Mouse (Mus musculus): Measurements from ENCODE around the gene Atox1. TPM values are rescaled to one million over a fixed set of nuclear protein-coding genes. Genes with fewer than 3 reads are reported as not detected.
"Not testable (repeated sequence)": the region's sequence is repeated elsewhere in the genome, so short reads cannot be mapped to it uniquely, and the experiment has no call there.

Atox1 gene
- total RNA-seq, 2 experiments from 2014 or later, result 88.4 to 92.4 TPM

- Histone ChIP-seq H3K4me3 (no peak overlapping the region; the same call in 1 of the 2 replicates), H3K27ac (peak overlapping the region; percentile 3; the same call in 1 of the 2 replicates)
- no peak for TF ChIP-seq CTCF (conservative IDR thresholded peaks at IDR 0.05)
- DNase-seq (ENCODE audit: low spot score in 2 of 2), result no peak
Observed at GRCm38 (mm10) chr11:55416609-55417265, 44.3 kb downstream of the Atox1 start.

GRCm38 (mm10) chr11:55415731-55416130 lies 45.3 kb downstream of the Atox1 start:
- H3K27ac ChIP-seq; DNase-seq (ENCODE audit: low spot score in 2 of 2); H3K4me3 ChIP-seq: not testable (repeated sequence)

DNA sequence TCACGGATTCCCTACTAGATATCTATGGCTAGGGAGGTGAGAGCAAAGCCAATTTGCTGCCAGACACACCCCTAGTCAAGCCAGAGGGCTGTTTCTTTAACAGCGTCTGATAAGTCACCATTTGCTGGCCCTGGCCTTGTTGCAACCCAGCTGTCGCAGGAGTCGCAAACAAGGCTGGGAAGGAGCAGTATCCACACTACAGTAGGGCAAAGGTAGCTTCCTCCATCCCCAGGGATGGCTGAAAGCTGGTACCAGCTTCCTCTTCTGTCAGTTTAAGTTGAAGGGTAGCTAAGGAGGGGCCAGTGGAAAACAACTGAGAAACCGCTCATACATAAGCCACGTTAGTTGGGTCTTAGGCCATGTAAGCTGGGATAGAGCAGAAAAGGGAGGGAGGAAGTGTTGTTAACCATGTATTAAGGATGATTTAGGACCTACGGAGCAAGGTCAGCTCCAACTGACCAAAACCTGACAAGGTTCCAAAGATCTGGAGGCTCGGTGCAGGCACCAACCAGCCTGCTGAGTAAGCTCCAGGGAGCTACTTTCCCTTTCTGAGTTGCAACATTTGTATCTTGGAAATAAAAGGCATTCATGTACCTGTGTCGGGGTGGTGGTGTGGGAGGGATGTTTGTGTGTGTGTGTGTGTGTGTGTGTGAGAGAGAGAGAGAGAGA lies 45.9 kb downstream of the Atox1 start:
- DNase-seq (ENCODE audit: low spot score in 2 of 2), result no peak

DNA sequence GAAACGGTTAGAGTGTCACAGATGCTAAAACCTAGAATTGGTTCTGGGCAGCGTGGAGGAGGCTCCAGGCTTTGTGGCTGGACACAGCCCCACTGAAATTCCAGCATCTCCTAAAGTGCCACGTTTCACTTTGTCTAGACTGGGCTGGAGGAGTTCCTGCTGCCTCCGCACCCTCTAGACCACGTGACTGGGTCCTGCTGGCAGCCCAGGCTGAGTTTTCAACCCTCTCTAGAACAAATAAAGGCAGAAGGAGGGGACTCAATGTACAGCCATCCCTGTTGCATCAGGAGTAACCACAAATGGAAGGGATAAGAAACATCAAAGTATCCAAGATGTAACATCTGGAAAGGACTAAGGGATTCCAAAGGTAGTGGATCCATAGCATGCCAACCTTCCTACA lies 46.7 kb downstream of the Atox1 start:
- TF ChIP-seq CTCF (conservative IDR thresholded peaks at IDR 0.05), result no peak
- H3K4me3 ChIP-seq, result no peak overlapping the region
- no peak for DNase-seq (ENCODE audit: low spot score in 2 of 2)
- H3K27ac ChIP-seq, result peak overlapping the region; percentile 53; the same call in 1 of the 2 replicates

More for the DNA sequence above, 45.9 kb downstream of the Atox1 start:
- Histone ChIP-seq H3K27ac (peak overlapping the region; percentile 53; the same call in 1 of the 2 replicates), H3K4me3 (peak overlapping the region; percentile 2; the same call in 1 of the 2 replicates)
- no peak for TF ChIP-seq CTCF (conservative IDR thresholded peaks at IDR 0.05)

GRCm38 (mm10) chr11:55413416-55413796 lies 47.6 kb downstream of the Atox1 start:
- DNase-seq (ENCODE audit: low spot score in 2 of 2), result no peak
- no peak for TF ChIP-seq CTCF (conservative IDR thresholded peaks at IDR 0.05)
- Histone ChIP-seq H3K27ac (no peak overlapping the region), H3K4me3 (no peak overlapping the region)

- H3K27ac ChIP-seq, result peak overlapping the region; percentile 14; the same call in 1 of the 2 replicates
- no peak overlapping the region for H3K4me3 ChIP-seq
- DNase-seq (ENCODE audit: low spot score in 2 of 2), result no peak
- no peak for TF ChIP-seq CTCF (conservative IDR thresholded peaks at IDR 0.05)
Observed at GRCm38 (mm10) chr11:55412680-55413415, 48.2 kb downstream of the Atox1 start.

DNA sequence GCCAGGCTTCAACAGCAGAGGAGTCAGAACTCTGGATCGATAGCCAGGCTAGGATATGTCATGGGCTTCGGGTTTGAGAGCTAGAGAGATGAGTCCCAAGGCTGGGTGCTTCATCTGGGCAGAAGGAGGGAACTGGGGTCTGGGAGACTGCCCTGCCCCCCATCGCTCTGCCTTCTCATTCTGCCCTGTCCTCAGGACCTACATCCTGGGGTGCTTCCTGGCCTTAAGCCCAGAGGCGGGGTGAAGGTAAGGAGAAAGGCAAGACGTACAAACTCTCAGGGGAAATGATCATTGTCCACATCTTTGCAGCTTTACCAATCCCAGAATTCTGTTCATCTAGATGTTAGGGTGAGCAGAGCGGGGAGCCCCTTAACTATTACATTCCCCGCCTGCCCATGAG lies 49.0 kb downstream of the Atox1 start:
- no peak overlapping the region for H3K4me3 ChIP-seq
- TF ChIP-seq CTCF (conservative IDR thresholded peaks at IDR 0.05), result no peak
- peak overlapping the region; percentile 36; the same call in 1 of the 2 replicates for H3K27ac ChIP-seq
- no peak for DNase-seq (ENCODE audit: low spot score in 2 of 2)

GRCm38 (mm10) chr11:55410502-55410901 lies 50.5 kb downstream of the Atox1 start:
- TF ChIP-seq CTCF (conservative IDR thresholded peaks at IDR 0.05), result no peak
- H3K27ac ChIP-seq, result peak overlapping the region; percentile 43; the same call in 1 of the 2 replicates
- no peak overlapping the region for H3K4me3 ChIP-seq
- DNase-seq (ENCODE audit: low spot score in 2 of 2), result no peak

- H3K4me3 ChIP-seq, result no peak overlapping the region
- no peak for TF ChIP-seq CTCF (conservative IDR thresholded peaks at IDR 0.05)
- DNase-seq (ENCODE audit: low spot score in 2 of 2), result no peak
- H3K27ac ChIP-seq, result 0 out of 2 replicates have a peak overlapping the region, but pooled peaks have one; percentile 7
Observed at GRCm38 (mm10) chr11:55410005-55410404, 51.0 kb downstream of the Atox1 start.

GRCm38 (mm10) chr11:55407133-55407532 lies 53.9 kb downstream of the Atox1 start:
- peak overlapping the region; percentile 55; the same call in 1 of the 2 replicates for H3K27ac ChIP-seq
- no peak overlapping the region for H3K4me3 ChIP-seq
- TF ChIP-seq CTCF (conservative IDR thresholded peaks at IDR 0.05), result no peak

DNA sequence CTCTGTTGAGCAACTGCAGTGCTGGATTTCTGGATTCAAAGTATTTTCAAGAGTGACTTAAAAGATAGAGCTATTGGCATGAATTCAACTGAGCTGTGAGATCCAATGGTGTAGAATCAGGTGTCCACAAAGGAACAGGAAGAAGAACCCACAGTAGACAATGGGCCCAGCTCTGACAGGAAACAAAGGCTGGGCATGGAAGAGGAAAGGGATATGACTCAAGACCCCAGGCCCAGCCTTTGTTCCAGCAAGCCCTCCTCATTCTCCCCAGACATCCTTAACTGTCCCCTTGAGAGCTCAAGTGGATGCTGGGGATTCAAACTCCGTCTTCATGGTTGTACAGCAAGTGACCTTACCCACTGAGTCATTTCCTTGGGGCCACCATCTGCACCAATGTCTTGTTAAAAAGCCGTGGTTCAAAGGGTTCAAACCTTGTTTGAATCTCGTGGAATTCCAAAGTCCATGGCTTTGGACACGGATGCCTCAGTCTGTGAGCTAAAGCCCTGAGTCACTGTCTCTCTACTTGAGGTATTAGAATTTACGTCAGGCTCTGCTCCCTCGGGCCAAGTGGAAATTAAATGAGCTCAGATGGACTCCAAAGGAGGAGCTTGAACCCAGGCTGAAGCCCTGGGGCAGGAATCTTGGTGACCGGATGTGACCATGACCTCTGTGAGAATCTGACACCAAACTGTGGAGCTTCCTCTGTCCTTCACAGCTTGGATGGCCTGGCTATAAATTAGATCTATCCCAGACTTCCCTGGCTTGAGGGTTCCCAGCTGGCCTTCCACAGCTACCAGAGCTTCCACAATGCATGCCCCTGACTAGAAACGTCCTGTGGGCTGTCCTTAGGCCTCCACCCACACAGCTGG lies 55.2 kb downstream of the Atox1 start:
- Histone ChIP-seq H3K4me3 (no peak overlapping the region), H3K27ac (peak overlapping the region; percentile 64; the same call in 1 of the 2 replicates)
- no peak for TF ChIP-seq CTCF (conservative IDR thresholded peaks at IDR 0.05)
- DNase-seq (ENCODE audit: low spot score in 2 of 2), result no peak

More at GRCm38 (mm10) chr11:55407133-55407532, 53.9 kb downstream of the Atox1 start:
- DNase-seq (ENCODE audit: low spot score in 2 of 2), result no peak
